Mouse (Mus musculus) C2C12 (cell line): Measurements from ENCODE around the gene Ppif.

Source experiments
- CEBPB ChIP-seq: IDR thresholded peaks from one replicate; pipeline ENCODE4 v1.6.1; 2011; ENCODE audit warnings: low read depth, mild to moderate bottlenecking, control low read depth, moderate library complexity
- CTCF ChIP-seq: IDR thresholded peaks from one replicate; pipeline ENCODE4 v1.5.1; 2011; ENCODE audit not compliant: control insufficient read depth, insufficient read depth, insufficient read length

DNA sequence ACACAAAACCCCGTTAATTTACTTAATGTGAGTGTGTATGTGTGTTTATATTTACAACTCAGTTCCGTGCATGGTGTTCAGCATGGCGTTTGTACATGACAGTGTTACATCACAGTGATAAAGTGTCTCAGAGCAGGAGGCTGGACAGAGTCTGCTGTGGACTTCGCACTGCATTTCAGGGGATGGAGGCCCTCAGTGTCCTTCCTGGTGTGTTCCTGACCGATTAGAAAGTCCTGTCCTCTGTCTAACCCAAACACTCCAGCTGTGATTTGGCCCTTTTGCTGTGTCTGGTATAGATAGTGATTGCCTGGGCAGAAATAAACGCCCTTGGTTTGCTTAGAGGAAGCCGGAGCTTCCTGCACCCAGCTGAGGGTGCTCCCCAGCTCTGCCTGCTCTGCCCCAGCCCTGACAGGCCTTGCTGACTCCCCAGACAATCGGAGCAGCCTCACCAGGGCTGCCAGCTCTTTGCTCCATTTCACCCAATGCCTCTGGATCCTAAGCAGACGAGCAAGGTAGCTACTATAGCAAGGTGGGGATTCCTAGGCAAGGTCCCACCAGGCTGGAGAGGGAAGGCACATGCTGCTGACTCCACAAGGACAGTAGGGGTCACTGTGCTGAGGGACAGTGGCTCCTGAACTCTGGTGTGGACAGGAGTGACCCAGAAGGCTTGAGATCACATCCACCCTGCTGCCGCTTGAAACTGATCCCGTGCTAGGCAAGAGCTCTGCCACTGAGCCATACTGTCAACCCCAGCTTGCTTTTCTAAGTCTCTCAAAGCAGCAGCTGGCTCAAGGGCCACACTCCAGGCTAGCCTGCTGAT is 51.6 kb downstream of the Ppif start:
- TF ChIP-seq CTCF (no peak), CEBPB (no peak)
